Mouse (Mus musculus) frontal cortex, adult 2 months (tissue): ENCODE data around the gene Spryd3. TPM values are rescaled to one million over a fixed set of nuclear protein-coding genes. Genes with fewer than 3 reads are reported as not detected.
"Not testable (repeated sequence)": the region's sequence is repeated elsewhere in the genome, so short reads cannot be mapped to it uniquely, and the experiment has no call there.

Source experiments
- DNase-seq, 2 experiments: peaks; one replicate each; pipeline ENCODE4 v3.0.0; 2022; ENCODE audit warnings: low spot score in 1 of 2; ENCODE audit errors: extremely low spot score in 1 of 2
- polyA plus RNA-seq: library from polyadenylated mRNA; depleted of rRNA; stranded (reverse); fragments of >200 nt; gene quantifications from 2 replicates; pipeline ENCODE4 v1.2.3, GENCODE M21; 2012

Gene Spryd3
- polyA plus RNA-seq, 1 experiment = 136 TPM

- DNase-seq = no peak
These were observed 34.1 kb downstream of the Spryd3 start for GRCm38 (mm10) chr15:102101672-102102541.

- peak in 1 of 2 experiments; percentile 58 for DNase-seq
These were observed 34.9 kb downstream of the Spryd3 start for GRCm38 (mm10) chr15:102100996-102101671.

GRCm38 (mm10) chr15:102100161-102100981 lies 35.7 kb downstream of the Spryd3 start, which contains the start of gene Tns2:
TSS of gene Tns2 (plus strand) at chr15:102100413.
- DNase-seq = peak in 1 of 2 experiments; percentile 82

- no peak for DNase-seq
These were observed 36.3 kb downstream of the Spryd3 start for GRCm38 (mm10) chr15:102099771-102100160.

- DNase-seq = no peak
These were observed 36.8 kb downstream of the Spryd3 start for GRCm38 (mm10) chr15:102099260-102099659.

- no peak for DNase-seq
These were observed 38.0 kb downstream of the Spryd3 start for GRCm38 (mm10) chr15:102097991-102098555.

- no peak for DNase-seq
These were observed 38.7 kb downstream of the Spryd3 start for GRCm38 (mm10) chr15:102097147-102097915.

GRCm38 (mm10) chr15:102094988-102095387 lies 41.0 kb downstream of the Spryd3 start:
- no peak for DNase-seq

- no peak for DNase-seq
These were observed 41.9 kb downstream of the Spryd3 start for GRCm38 (mm10) chr15:102094157-102094556.

- DNase-seq = no peak
These were observed 43.8 kb downstream of the Spryd3 start for GRCm38 (mm10) chr15:102092222-102092621.

GRCm38 (mm10) chr15:102091688-102092087 lies 44.3 kb downstream of the Spryd3 start:
- DNase-seq = no peak

GRCm38 (mm10) chr15:102091063-102091679 lies 44.9 kb downstream of the Spryd3 start:
- no peak for DNase-seq

- no peak for DNase-seq
These were observed 46.0 kb downstream of the Spryd3 start for GRCm38 (mm10) chr15:102089914-102090585.

- no peak for DNase-seq
These were observed 53.0 kb downstream of the Spryd3 start for GRCm38 (mm10) chr15:102083028-102083427.

- no peak for DNase-seq
These were observed 53.9 kb downstream of the Spryd3 start for GRCm38 (mm10) chr15:102082148-102082547.

- DNase-seq = no peak
These were observed 55.6 kb downstream of the Spryd3 start for GRCm38 (mm10) chr15:102080429-102080828.

- DNase-seq = not testable (repeated sequence)
These were observed 56.1 kb downstream of the Spryd3 start for GRCm38 (mm10) chr15:102079924-102080323.

GRCm38 (mm10) chr15:102079221-102079620 lies 56.8 kb downstream of the Spryd3 start:
- DNase-seq = no peak
